Mouse (Mus musculus) ES-E14 (cell line): Measurements from ENCODE around the gene Gaa. TPM values are rescaled to one million over a fixed set of nuclear protein-coding genes. Genes with fewer than 3 reads are reported as not detected.
"Not testable (repeated sequence)": the region's sequence is repeated elsewhere in the genome, so short reads cannot be mapped to it uniquely, and the experiment has no call there.

Experiments
- DNase-seq: peaks from one replicate; pipeline ENCODE4 v3.0.0-alpha.2; 2013; ENCODE audit warnings: low read depth, low spot score
- H3K27ac ChIP-seq: 2 replicates; pipeline ENCODE4 v1.5.1; 2012; ENCODE audit warnings: low read depth, mild to moderate bottlenecking, low read length, moderate library complexity, mixed read lengths; ENCODE audit not compliant: poor library complexity, insufficient read depth, severe bottlenecking
- H3K36me3 ChIP-seq: 2 replicates; pipeline ENCODE4 v1.6.1; 2012; ENCODE audit warnings: mild to moderate bottlenecking, low read length, moderate library complexity, mixed read lengths; ENCODE audit not compliant: control insufficient read depth, poor library complexity, insufficient read depth, severe bottlenecking
- H3K4me1 ChIP-seq, 2 experiments: fragments of 150-350 bp in 1 of 2; sonication (generic) in 1 of 2; 2 replicates each; pipeline ENCODE4 v1.6.1; 2012; ENCODE audit warnings: low read length in 2 of 2, mild to moderate bottlenecking in 1 of 2, mixed read lengths in 1 of 2; ENCODE audit not compliant: control insufficient read depth in 2 of 2, insufficient read depth in 2 of 2, poor library complexity in 1 of 2
- H3K4me3 ChIP-seq, 2 experiments: fragments of 150-350 bp in 1 of 2; sonication (generic) in 1 of 2; 2 replicates each; pipeline ENCODE4 v1.5.1; 2012; ENCODE audit warnings: low read length in 2 of 2, low read depth in 1 of 2, mild to moderate bottlenecking in 1 of 2, mixed read lengths in 1 of 2; ENCODE audit not compliant: insufficient read depth in 1 of 2, poor library complexity in 1 of 2, severe bottlenecking in 1 of 2
- H3K9ac ChIP-seq: 2 replicates; pipeline ENCODE4 v1.6.1; 2012; ENCODE audit warnings: low read depth, mild to moderate bottlenecking, low read length, mixed read lengths; ENCODE audit not compliant: poor library complexity, insufficient read depth, severe bottlenecking
- H3K9me3 ChIP-seq: fragments of 150-350 bp; sonication (generic); 2 replicates; pipeline ENCODE4 v1.6.1; 2012; ENCODE audit warnings: low read depth, mild to moderate bottlenecking, low read length; ENCODE audit not compliant: control insufficient read depth, insufficient read depth
- CHD2 ChIP-seq: IDR thresholded peaks from 2 replicates; pipeline ENCODE4 v1.6.1; 2014; ENCODE audit warnings: mild to moderate bottlenecking, low read depth, low read length, inconsistent platforms
- HCFC1 ChIP-seq: IDR thresholded peaks from 2 replicates; pipeline ENCODE4 v1.6.1; 2012; ENCODE audit warnings: low read length, inconsistent platforms, borderline replicate concordance; ENCODE audit not compliant: insufficient read depth
- MAFK ChIP-seq: IDR thresholded peaks from 2 replicates; pipeline ENCODE4 v1.6.1; 2014; ENCODE audit warnings: mild to moderate bottlenecking, low read depth, low read length, inconsistent platforms; ENCODE audit not compliant: insufficient read depth
- ZC3H11A ChIP-seq: IDR thresholded peaks from 2 replicates; pipeline ENCODE4 v1.6.1; 2012; ENCODE audit warnings: low read depth, mild to moderate bottlenecking, inconsistent platforms, low read length, borderline replicate concordance
- ZNF384 ChIP-seq: IDR thresholded peaks from 2 replicates; pipeline ENCODE4 v1.6.1; 2012; ENCODE audit warnings: low read depth, low read length, inconsistent platforms
- in situ Hi-C, 2 experiments: fragments of 600-800 bp; cut with MboI; formaldehyde crosslinking; loops; one replicate each; pipeline ENCODE4 v1.15.1; 2025; ENCODE audit warnings: low sequenced_read_pairs in 2 of 2, inconsistent platforms in 1 of 2; ENCODE audit not compliant: unreplicated experiment in 2 of 2
- total RNA-seq: library from RNA; depleted of rRNA; stranded (reverse); fragments of 300-350 nt; gene quantifications from 2 replicates; pipeline ENCODE4 v1.2.3, GENCODE M21; 2012

Gene Gaa
- total RNA-seq, 1 experiment = 69.3 TPM

DNA sequence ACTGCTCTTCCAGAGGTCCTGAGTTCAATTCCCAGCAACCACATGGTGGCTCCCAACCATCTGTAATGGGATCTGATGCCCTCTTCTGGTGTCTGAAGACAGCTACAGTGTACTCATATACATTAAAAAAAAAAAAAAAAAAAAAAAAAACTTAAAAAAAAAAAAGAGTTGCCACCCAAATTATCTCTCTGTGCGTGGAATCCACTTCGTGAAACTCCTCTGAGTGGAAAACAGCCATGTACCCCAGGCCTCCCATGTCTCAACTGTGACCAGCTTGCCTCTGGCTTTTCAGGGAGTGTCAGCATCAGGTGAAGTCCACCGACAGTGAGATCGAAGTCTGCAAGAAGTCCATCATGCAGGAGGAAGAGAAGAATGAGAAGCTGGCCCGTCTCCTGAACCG, 22.1 kb upstream of the Gaa start:
- in situ Hi-C loops, DNase-seq, H3K36me3 ChIP-seq: not testable (repeated sequence)

DNA sequence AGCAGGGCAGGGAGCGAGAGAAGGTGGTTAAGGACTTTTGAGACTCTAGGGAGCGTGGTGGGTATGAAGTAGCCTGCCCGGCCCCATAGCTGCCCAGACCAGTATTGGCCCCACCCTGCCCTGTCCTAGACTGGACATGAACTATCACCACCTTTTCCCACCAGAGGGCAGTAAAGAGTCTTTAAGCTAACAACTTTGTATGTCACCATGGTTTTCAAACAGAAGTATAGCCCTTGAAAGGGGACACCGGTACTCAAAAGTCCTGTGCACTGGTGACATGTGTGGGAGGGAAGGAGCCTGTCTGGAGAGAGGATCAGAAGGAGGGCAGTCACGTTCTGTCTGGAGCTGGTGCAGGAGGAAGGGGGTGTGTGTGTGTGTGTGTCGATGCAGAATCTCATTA, 18.7 kb upstream of the Gaa start:
- in situ Hi-C loops = no loop called here

More for the DNA sequence above, 22.1 kb upstream of the Gaa start:
- not testable (repeated sequence) for H3K9me3 ChIP-seq, H3K27ac ChIP-seq, H3K9ac ChIP-seq, H3K4me3 ChIP-seq
- peaks cover 3 to 13% of the 10 kb centered on the region in 2 experiments; a peak in 3 of 4 replicates for H3K4me1 ChIP-seq
- peak; percentile 77; the same call in 1 of the 2 replicates for TF ChIP-seq ZNF384

GRCm38 (mm10) chr11:119250998-119251397, 16.7 kb upstream of the Gaa start:
- no peaks in the 10 kb centered on the region for H3K36me3 ChIP-seq
- peaks cover 7 to 25% of the 10 kb centered on the region in 2 experiments; a peak in 3 of 4 replicates for H3K4me1 ChIP-seq
- H3K27ac ChIP-seq = no peak overlapping the region
- no peak overlapping the region for H3K9ac ChIP-seq
- H3K4me3 ChIP-seq = no peak overlapping the region
- in situ Hi-C loops = no loop called here
- H3K9me3 ChIP-seq = no peaks in the 10 kb centered on the region
- TF ChIP-seq CHD2 (no peak), ZNF384 (no peak), HCFC1 (no peak), MAFK (no peak)
- no peak for DNase-seq

More for the DNA sequence above, 18.7 kb upstream of the Gaa start:
- no peak overlapping the region for H3K9ac ChIP-seq
- H3K4me3 ChIP-seq = no peak overlapping the region
- H3K36me3 ChIP-seq = no peaks in the 10 kb centered on the region
- no peak for DNase-seq
- TF ChIP-seq MAFK (no peak), ZC3H11A (no peak), ZNF384 (no peak)
- H3K27ac ChIP-seq = no peak overlapping the region
- no peaks in the 10 kb centered on the region for H3K9me3 ChIP-seq
- peaks cover 7 to 25% of the 10 kb centered on the region in 2 experiments; a peak in 3 of 4 replicates for H3K4me1 ChIP-seq

DNA sequence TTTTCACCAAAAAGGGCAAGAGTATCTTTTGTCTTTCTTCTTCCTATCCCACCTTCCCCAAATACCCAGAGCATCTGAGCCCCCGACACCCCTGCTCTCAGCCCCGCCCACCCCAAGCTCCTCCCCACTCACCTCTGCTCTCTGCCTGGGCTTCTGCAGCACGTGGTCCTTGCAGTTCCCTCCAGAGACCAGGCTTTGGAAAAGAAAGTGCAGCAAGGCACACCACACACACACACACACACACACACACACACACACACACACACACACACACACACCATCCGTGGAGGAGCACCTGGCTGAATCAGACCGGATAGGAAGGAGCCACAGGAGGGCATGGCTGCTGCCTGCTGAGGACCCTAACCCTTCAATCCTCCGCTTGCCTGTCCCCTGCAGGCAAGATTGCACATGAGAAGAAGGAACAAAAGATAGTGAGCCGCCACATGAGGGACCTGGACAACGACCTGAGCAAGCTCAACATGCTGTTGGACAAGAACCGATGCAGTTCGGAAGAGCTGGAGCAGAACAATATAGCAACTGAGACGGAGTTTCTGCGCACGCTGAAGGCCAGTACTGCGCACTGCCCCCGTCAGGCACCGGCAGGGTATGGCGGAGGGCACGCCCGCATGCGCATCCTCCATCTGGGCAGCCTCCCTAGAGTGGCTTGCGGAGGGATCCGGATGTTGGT, 14.7 kb upstream of the Gaa start:
- TF ChIP-seq ZNF384 (no peak), CHD2 (no peak), MAFK (no peak), HCFC1 (no peak), ZC3H11A (no peak)
- H3K27ac ChIP-seq = no peak overlapping the region
- no peak for DNase-seq
- H3K9me3 ChIP-seq = no peaks in the 10 kb centered on the region
- in situ Hi-C loops = no loop called here
- H3K4me3 ChIP-seq = peak overlapping the region in 1 of 2 experiments; percentile 37; a peak in 3 of 4 replicates
- H3K4me1 ChIP-seq = peaks cover 7 to 27% of the 10 kb centered on the region in 2 experiments; a peak in 3 of 4 replicates
- H3K36me3 ChIP-seq = no peaks in the 10 kb centered on the region
- H3K9ac ChIP-seq = peak overlapping the region; percentile 48; the same call in 1 of the 2 replicates

GRCm38 (mm10) chr11:119256557-119256956, 11.1 kb upstream of the Gaa start:
- peaks cover 0 to 22% of the 10 kb centered on the region in 2 experiments; a peak in 1 of 4 replicates for H3K4me1 ChIP-seq
- H3K27ac ChIP-seq, H3K36me3 ChIP-seq, in situ Hi-C loops, H3K4me3 ChIP-seq, DNase-seq, H3K9ac ChIP-seq, H3K9me3 ChIP-seq: not testable (repeated sequence)
